Mouse (Mus musculus): ENCODE measurements at regions not wholly inside any gene's neighbourhood (a gene's known extent, or its start where the extent isn't known, plus 50 kb on each side); places are given as distances from the start of the nearest gene placed in this dataset.

GRCm38 (mm10) chr8:91854369-91854768, 52.5 kb upstream of the Irx3 start:
- H3K4me3 ChIP-seq (ENCODE audit: low read depth, low read length) = no peak overlapping the region
- 79% methylated on average over 4 of the region's 4 CpGs for WGBS

GRCm38 (mm10) chr8:91853803-91854202, 51.9 kb upstream of the Irx3 start:
- Histone ChIP-seq H3K9ac (ENCODE audit: low read depth, low read length) (no peak overlapping the region), H3K27me3 (replicated peaks; ENCODE audit: control insufficient read depth, insufficient read depth, low read length) (no peaks in the 10 kb centered on the region), H3K4me2 (replicated peaks; ENCODE audit: low read depth) (no peak overlapping the region), H3K4me3 (ENCODE audit: low read depth, low read length) (no peak overlapping the region), H3K36me3 (ENCODE audit: control insufficient read depth, insufficient read depth) (no peaks in the 10 kb centered on the region), H3K27ac (ENCODE audit: low read depth, low read length) (no peak overlapping the region), H3K9me3 (ENCODE audit: control insufficient read depth) (no peaks in the 10 kb centered on the region), H3K4me1 (replicated peaks; ENCODE audit: control insufficient read depth, insufficient read depth, low read length) (peaks cover 7% of the 10 kb centered on the region; the same call in 1 of the 2 replicates)
- ATAC-seq = no peak
- 68% methylated on average over 2 of the region's 2 CpGs for WGBS
- TF ChIP-seq CTCF (IDR thresholded peaks at IDR 0.05; ENCODE audit: low read depth) = no peak

More at GRCm38 (mm10) chr8:91854369-91854768, 52.5 kb upstream of the Irx3 start:
- no peak overlapping the region for H3K9ac ChIP-seq (ENCODE audit: low read depth, low read length)
- H3K27me3 ChIP-seq (replicated peaks; ENCODE audit: control insufficient read depth, insufficient read depth, low read length) = no peaks in the 10 kb centered on the region
- H3K36me3 ChIP-seq (ENCODE audit: control insufficient read depth, insufficient read depth) = no peaks in the 10 kb centered on the region
- TF ChIP-seq CTCF (IDR thresholded peaks at IDR 0.05; ENCODE audit: low read depth) = no peak
- no peak for ATAC-seq
- no peaks in the 10 kb centered on the region for H3K9me3 ChIP-seq (ENCODE audit: control insufficient read depth)
- H3K4me2 ChIP-seq (replicated peaks; ENCODE audit: low read depth) = no peak overlapping the region
- peaks cover 5% of the 10 kb centered on the region; the same call in 1 of the 2 replicates for H3K4me1 ChIP-seq (replicated peaks; ENCODE audit: control insufficient read depth, insufficient read depth, low read length)
- H3K27ac ChIP-seq (ENCODE audit: low read depth, low read length) = no peak overlapping the region

DNA sequence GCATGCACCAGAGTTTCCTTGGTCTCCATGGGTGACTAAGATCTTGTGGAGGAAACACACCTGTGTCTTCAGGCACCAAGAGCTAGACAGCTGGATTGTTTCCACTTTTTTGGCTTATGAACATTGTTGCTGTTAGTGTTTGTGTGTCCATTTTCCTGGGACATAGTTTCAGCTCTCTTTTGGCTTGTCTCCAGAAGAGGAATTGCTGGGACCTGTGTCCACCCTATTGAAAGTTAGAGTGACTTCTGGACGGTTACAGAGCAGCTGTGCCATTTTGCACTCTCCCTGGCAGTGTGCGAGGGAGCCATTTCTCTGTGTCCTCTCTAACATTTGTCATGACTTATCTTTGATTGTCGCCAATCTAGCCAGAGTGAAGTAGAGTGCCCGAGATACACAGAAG, 51.5 kb upstream of the Irx3 start:
- no peak for ATAC-seq
- WGBS = 75% methylated on average over 4 of the region's 4 CpGs

More for the DNA sequence above, 51.5 kb upstream of the Irx3 start:
- Histone ChIP-seq H3K9me3 (ENCODE audit: control insufficient read depth) (no peaks in the 10 kb centered on the region), H3K9ac (ENCODE audit: low read depth, low read length) (no peak overlapping the region), H3K27ac (ENCODE audit: low read depth, low read length) (no peak overlapping the region), H3K4me2 (replicated peaks; ENCODE audit: low read depth) (no peak overlapping the region), H3K27me3 (replicated peaks; ENCODE audit: control insufficient read depth, insufficient read depth, low read length) (no peaks in the 10 kb centered on the region), H3K36me3 (ENCODE audit: control insufficient read depth, insufficient read depth) (no peaks in the 10 kb centered on the region), H3K4me3 (ENCODE audit: low read depth, low read length) (no peak overlapping the region), H3K4me1 (replicated peaks; ENCODE audit: control insufficient read depth, insufficient read depth, low read length) (peaks cover 7% of the 10 kb centered on the region; the same call in 1 of the 2 replicates)
- no peak for TF ChIP-seq CTCF (IDR thresholded peaks at IDR 0.05; ENCODE audit: low read depth)
